8 mouse cellular contexts compared by ENCODE assay signal in the genomic region with DNA sequence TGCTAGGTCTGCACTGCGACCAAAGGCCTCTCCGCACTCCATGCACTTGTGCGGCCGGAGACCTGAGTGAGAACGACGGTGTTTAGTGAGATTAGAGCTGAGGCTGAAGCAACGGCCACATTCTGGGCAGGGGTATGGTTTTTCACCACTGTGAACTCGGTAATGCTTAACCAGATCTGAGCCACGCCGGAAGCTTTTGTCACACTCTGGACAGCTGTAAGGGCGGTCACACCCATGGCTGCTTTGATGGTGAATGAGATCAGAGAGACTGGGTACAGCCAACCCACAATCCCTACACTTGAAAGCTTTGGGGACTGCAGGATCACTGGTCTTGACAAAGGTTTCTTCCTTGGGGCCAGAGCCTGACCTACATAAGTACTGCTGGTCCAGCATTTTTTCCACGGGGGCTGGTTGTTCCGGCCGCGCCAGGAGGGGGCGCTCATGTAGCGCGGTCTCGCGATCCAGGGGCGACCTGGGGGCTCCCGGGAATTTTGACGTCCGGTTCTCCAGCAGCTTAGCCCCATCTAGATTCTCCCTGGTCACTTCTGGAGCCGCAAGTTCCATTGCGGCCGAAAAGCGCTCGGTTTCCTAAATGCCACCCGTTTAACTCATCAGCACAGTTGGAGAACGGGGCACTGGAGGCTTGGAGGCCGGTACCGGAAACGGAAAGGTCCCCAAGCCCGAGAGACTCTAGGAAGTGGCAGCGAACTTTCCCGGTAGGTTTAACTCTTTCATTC. TPM values are rescaled to one million over a fixed set of nuclear protein-coding genes. Genes with fewer than 3 reads are reported as not detected.
DNase-seq lines count a peak whose midpoint lies in the region; ATAC-seq and TF ChIP-seq lines count a peak whose summit lies in the region.

A gene (plus strand): TSS at position 487 of the 737 bp plus-strand sequence.

- peak; percentile 23 for ATAC-seq in Patski
- peak; percentile 19; the same call in 1 of the 2 replicates for ATAC-seq in hindbrain, embryonic 12.5 days (ENCODE audit: low FRiP score)

- H3K36me3 ChIP-seq in hindbrain, embryonic 12.5 days = peaks cover 27% of the 10 kb centered on the region

- peaks cover 13% of the 10 kb centered on the region for H3K4me1 ChIP-seq in hindbrain, embryonic 12.5 days

- no peaks in the 10 kb centered on the region for H3K27me3 ChIP-seq in Patski
- no peaks in the 10 kb centered on the region for H3K27me3 ChIP-seq in hindbrain, embryonic 12.5 days

- TF ChIP-seq CTCF in Patski (IDR thresholded peaks at IDR 0.05) = no peak

- in situ Hi-C loops in Patski (cut with MboI; ENCODE audit: low pct_unique_long_range_greater_than_20kb) = no loop called here

- WGBS in hindbrain, embryonic 12.5 days = 25% methylated on average over 37 of the region's 37 CpGs

- peak within 1 kb of the TSS; percentile 94 for H3K27ac ChIP-seq in hindbrain, embryonic 12.5 days

- H3K9ac ChIP-seq in hindbrain, embryonic 12.5 days = peak within 1 kb of the TSS; percentile 79

- H3K4me3 ChIP-seq in hindbrain, embryonic 12.5 days = peak within 1 kb of the TSS; percentile 68

- CTCF ChIA-PET in Patski (lab: Charles Lee) = interaction anchor here (1.0 to 2.2 kb wide), 6 partner anchors 10 to 107 kb away, joined by 3 to 6 read pairs (median 3); a partner anchor contains a TSS

- POLR2A ChIA-PET in Patski (lab: Charles Lee) = interaction anchor here (0.9 to 2.8 kb wide), 2 partner anchors 10 to 11 kb away, joined by 3 to 13 read pairs; a partner anchor contains a TSS

- peak within 1 kb of the TSS; percentile 96 for H3K4me2 ChIP-seq in hindbrain, embryonic 12.5 days (replicated peaks)

- H3K9me3 ChIP-seq in hindbrain, embryonic 12.5 days (replicated peaks) = no peaks in the 10 kb centered on the region

- peak; percentile 27 for DNase-seq in Patski (ENCODE audit: low read depth, low spot score)
- peak; percentile 93 to 94 for DNase-seq in cerebellum, postnatal 14 days
- peak; percentile 75 for DNase-seq in frontal cortex, postnatal 14 days (ENCODE audit: low spot score in 2 of 2)
- DNase-seq in layer of hippocampus, postnatal 14 days (ENCODE audit: low spot score in 2 of 2) = peak; percentile 85 to 87
- DNase-seq in lung, postnatal 14 days = peak; percentile 88
- DNase-seq in retina, adult 2 months (ENCODE audit: low read depth, low spot score) = peak; percentile 56
- peak; percentile 82 to 83 for DNase-seq in thymus, postnatal 36 days

RNA-seq across cellular contexts. Expression of the gene that starts here (rescaled TPM):
- polyA plus RNA-seq in Patski (2021) = 17.3 TPM
- 16.4 and 17.4 TPM in 2 replicates for polyA plus RNA-seq in hindbrain, embryonic 12.5 days (2016; fragmentation: Nextera tagmentation; extraction: Ambion mirVana)
- total RNA-seq in layer of hippocampus, postnatal 14 days (2021) = 10 to 100 TPM; 10.5 to 13.7 TPM

Comparison
In these comparisons a context has a peak if more than half of its experiments do, and no peak if none do; other contexts are left out.
1. Peak in every context shown above with its lines: DNase-seq, ATAC-seq, H3K4me3 ChIP-seq and H3K27ac ChIP-seq.
2. DNase-seq: peak in every context shown above with its lines; median percentile 94 in cerebellum, postnatal 14 days; 88 in lung, postnatal 14 days; 86 in layer of hippocampus, postnatal 14 days; 82 in thymus, postnatal 36 days; 75 in frontal cortex, postnatal 14 days; 56 in retina, adult 2 months; 27 in Patski.